Mouse (Mus musculus): ENCODE results near the gene Rnf224. TPM values are rescaled to one million over a fixed set of nuclear protein-coding genes. Genes with fewer than 3 reads are reported as not detected.

Gene Rnf224
- polyA plus RNA-seq, 1 experiment from 2014 or later = not detected

- Histone ChIP-seq H3K27ac (ENCODE audit: low read depth, low read length) (no peak overlapping the region), H3K36me3 (ENCODE audit: control insufficient read depth, insufficient read depth, low read length) (peaks cover 2% of the 10 kb centered on the region; the same call in 1 of the 2 replicates), H3K27me3 (ENCODE audit: control insufficient read depth, insufficient read depth, low read length) (peaks cover 19% of the 10 kb centered on the region), H3K9me3 (ENCODE audit: control insufficient read depth, low read length) (no peaks in the 10 kb centered on the region), H3K4me1 (ENCODE audit: control insufficient read depth, insufficient read depth, low read length) (peaks cover 23% of the 10 kb centered on the region), H3K4me2 (no peak overlapping the region), H3K9ac (ENCODE audit: low read length) (no peak overlapping the region), H3K4me3 (ENCODE audit: low read depth, low read length) (no peak overlapping the region)
- no peak for DNase-seq (ENCODE audit: low spot score, missing footprints)
- no peak for ATAC-seq (ENCODE audit: low FRiP score)
Observed at GRCm38 (mm10) chr2:25267241-25267640, 30.7 kb upstream of the Rnf224 start.

- Histone ChIP-seq H3K9ac (ENCODE audit: low read length) (0 out of 2 replicates have a peak overlapping the region, but pooled peaks have one; percentile 13), H3K9me3 (ENCODE audit: control insufficient read depth, low read length) (no peaks in the 10 kb centered on the region), H3K27me3 (ENCODE audit: control insufficient read depth, insufficient read depth, low read length) (peaks cover 19% of the 10 kb centered on the region), H3K4me3 (ENCODE audit: low read depth, low read length) (no peak overlapping the region), H3K27ac (ENCODE audit: low read depth, low read length) (no peak overlapping the region), H3K4me1 (ENCODE audit: control insufficient read depth, insufficient read depth, low read length) (peaks cover 23% of the 10 kb centered on the region), H3K4me2 (no peak overlapping the region), H3K36me3 (ENCODE audit: control insufficient read depth, insufficient read depth, low read length) (peaks cover 2% of the 10 kb centered on the region; the same call in 1 of the 2 replicates)
- 61% methylated on average over 2 of the region's 2 CpGs for WGBS
- ATAC-seq (ENCODE audit: low FRiP score) = no peak
- peak; percentile 60 for DNase-seq (ENCODE audit: low spot score, missing footprints)
Observed at GRCm38 (mm10) chr2:25266720-25267119, 30.1 kb upstream of the Rnf224 start.

- peak; percentile 56 for DNase-seq (ENCODE audit: low spot score, missing footprints)
- Histone ChIP-seq H3K36me3 (ENCODE audit: control insufficient read depth, insufficient read depth, low read length) (peaks cover 2% of the 10 kb centered on the region; the same call in 1 of the 2 replicates), H3K4me3 (ENCODE audit: low read depth, low read length) (no peak overlapping the region), H3K27me3 (ENCODE audit: control insufficient read depth, insufficient read depth, low read length) (peaks cover 19% of the 10 kb centered on the region), H3K4me2 (no peak overlapping the region), H3K27ac (ENCODE audit: low read depth, low read length) (no peak overlapping the region), H3K4me1 (ENCODE audit: control insufficient read depth, insufficient read depth, low read length) (peaks cover 16% of the 10 kb centered on the region), H3K9ac (ENCODE audit: low read length) (0 out of 2 replicates have a peak overlapping the region, but pooled peaks have one; percentile 13), H3K9me3 (ENCODE audit: control insufficient read depth, low read length) (no peaks in the 10 kb centered on the region)
- ATAC-seq (ENCODE audit: low FRiP score) = no peak
- WGBS = 76% methylated on average over 6 of the region's 6 CpGs
Observed at GRCm38 (mm10) chr2:25265897-25266656, 29.5 kb upstream of the Rnf224 start.

GRCm38 (mm10) chr2:25264851-25265250 lies 28.3 kb upstream of the Rnf224 start:
- 78% methylated on average over 3 of the region's 3 CpGs for WGBS
- Histone ChIP-seq H3K9ac (ENCODE audit: low read length) (no peak overlapping the region), H3K36me3 (ENCODE audit: control insufficient read depth, insufficient read depth, low read length) (peaks cover 2% of the 10 kb centered on the region; the same call in 1 of the 2 replicates), H3K27ac (ENCODE audit: low read depth, low read length) (no peak overlapping the region), H3K4me3 (ENCODE audit: low read depth, low read length) (no peak overlapping the region), H3K4me2 (no peak overlapping the region), H3K27me3 (ENCODE audit: control insufficient read depth, insufficient read depth, low read length) (peaks cover 19% of the 10 kb centered on the region), H3K4me1 (ENCODE audit: control insufficient read depth, insufficient read depth, low read length) (peaks cover 12% of the 10 kb centered on the region), H3K9me3 (ENCODE audit: control insufficient read depth, low read length) (no peaks in the 10 kb centered on the region)
- DNase-seq (ENCODE audit: low spot score, missing footprints) (peak; percentile 54), ATAC-seq (ENCODE audit: low FRiP score) (no peak)

- peak; percentile 53 for DNase-seq (ENCODE audit: low spot score, missing footprints)
- peaks cover 12% of the 10 kb centered on the region for H3K4me1 ChIP-seq (ENCODE audit: control insufficient read depth, insufficient read depth, low read length)
- peaks cover under 1% of the 10 kb centered on the region; the same call in 1 of the 2 replicates for H3K36me3 ChIP-seq (ENCODE audit: control insufficient read depth, insufficient read depth, low read length)
- no peak for ATAC-seq (ENCODE audit: low FRiP score)
- no peak overlapping the region for H3K4me2 ChIP-seq
- no peak overlapping the region for H3K9ac ChIP-seq (ENCODE audit: low read length)
- 77% methylated on average over 5 of the region's 5 CpGs for WGBS
- H3K9me3 ChIP-seq (ENCODE audit: control insufficient read depth, low read length) = no peaks in the 10 kb centered on the region
- peaks cover 19% of the 10 kb centered on the region for H3K27me3 ChIP-seq (ENCODE audit: control insufficient read depth, insufficient read depth, low read length)
- no peak overlapping the region for H3K4me3 ChIP-seq (ENCODE audit: low read depth, low read length)
- H3K27ac ChIP-seq (ENCODE audit: low read depth, low read length) = no peak overlapping the region
Observed at GRCm38 (mm10) chr2:25264286-25264660, 27.7 kb upstream of the Rnf224 start.

- DNase-seq (ENCODE audit: low spot score, missing footprints) (peak; percentile 79), ATAC-seq (ENCODE audit: low FRiP score) (no peak)
- Histone ChIP-seq H3K36me3 (ENCODE audit: control insufficient read depth, insufficient read depth, low read length) (no peaks in the 10 kb centered on the region), H3K9me3 (ENCODE audit: control insufficient read depth, low read length) (no peaks in the 10 kb centered on the region), H3K27ac (ENCODE audit: low read depth, low read length) (no peak overlapping the region), H3K9ac (ENCODE audit: low read length) (peak overlapping the region; percentile 50), H3K4me2 (peak overlapping the region; percentile 100), H3K27me3 (ENCODE audit: control insufficient read depth, insufficient read depth, low read length) (peaks cover 19% of the 10 kb centered on the region), H3K4me3 (ENCODE audit: low read depth, low read length) (peak overlapping the region; percentile 65), H3K4me1 (ENCODE audit: control insufficient read depth, insufficient read depth, low read length) (peaks cover 12% of the 10 kb centered on the region)
- 21% methylated on average over 12 of the region's 12 CpGs for WGBS
Observed at GRCm38 (mm10) chr2:25263623-25264285, 27.2 kb upstream of the Rnf224 start.

GRCm38 (mm10) chr2:25262795-25263622 lies 26.4 kb upstream of the Rnf224 start:
- Histone ChIP-seq H3K4me2 (peak overlapping the region; percentile 100), H3K4me1 (ENCODE audit: control insufficient read depth, insufficient read depth, low read length) (peaks cover 12% of the 10 kb centered on the region), H3K4me3 (ENCODE audit: low read depth, low read length) (peak overlapping the region; percentile 65), H3K36me3 (ENCODE audit: control insufficient read depth, insufficient read depth, low read length) (no peaks in the 10 kb centered on the region), H3K27me3 (ENCODE audit: control insufficient read depth, insufficient read depth, low read length) (peaks cover 19% of the 10 kb centered on the region), H3K9ac (ENCODE audit: low read length) (peak overlapping the region; percentile 50), H3K27ac (ENCODE audit: low read depth, low read length) (no peak overlapping the region), H3K9me3 (ENCODE audit: control insufficient read depth, low read length) (no peaks in the 10 kb centered on the region)
- ATAC-seq (ENCODE audit: low FRiP score) (no peak; the same call in none of the 2 replicates), DNase-seq (ENCODE audit: low spot score, missing footprints) (no peak)
- under 1% methylated on average over 82 of the region's 82 CpGs for WGBS

GRCm38 (mm10) chr2:25262291-25262767 lies 25.7 kb upstream of the Rnf224 start, which contains the start of gene Tprn:
Tprn (plus strand) TSS chr2:25262618.
- H3K27ac ChIP-seq (ENCODE audit: low read depth, low read length) = no peak within 1 kb of the TSS
- H3K27me3 ChIP-seq (ENCODE audit: control insufficient read depth, insufficient read depth, low read length) = peaks cover 19% of the 10 kb centered on the region
- H3K9me3 ChIP-seq (ENCODE audit: control insufficient read depth, low read length) = no peaks in the 10 kb centered on the region
- peak within 1 kb of the TSS; percentile 100 for H3K4me2 ChIP-seq
- H3K4me1 ChIP-seq (ENCODE audit: control insufficient read depth, insufficient read depth, low read length) = peaks cover 12% of the 10 kb centered on the region
- H3K4me3 ChIP-seq (ENCODE audit: low read depth, low read length) = peak within 1 kb of the TSS; percentile 65
- peak within 1 kb of the TSS; percentile 54 for H3K9ac ChIP-seq (ENCODE audit: low read length)
- DNase-seq (ENCODE audit: low spot score, missing footprints) (peak; percentile 97), ATAC-seq (ENCODE audit: low FRiP score) (peak; percentile 99)
- H3K36me3 ChIP-seq (ENCODE audit: control insufficient read depth, insufficient read depth, low read length) = no peaks in the 10 kb centered on the region
- WGBS = under 1% methylated on average over 39 of the region's 39 CpGs

Data from midbrain, embryonic 11.5 days (tissue).